Mouse (Mus musculus) forebrain, embryonic 13.5 days (tissue): ENCODE data around the gene Olfr1002. TPM values are rescaled to one million over a fixed set of nuclear protein-coding genes. Genes with fewer than 3 reads are reported as not detected.
"Not testable (repeated sequence)": the region's sequence is repeated elsewhere in the genome, so short reads cannot be mapped to it uniquely, and the experiment has no call there.

Experiments
- ATAC-seq: fragments of 200-750 bp; cut with Nextera tagmentation; 2 replicates; pipeline ENCODE4 v1.8.0; 2017
- H3K27ac ChIP-seq: fragments of 300-500 bp; sonication (generic); 2 replicates; pipeline ENCODE4 v1.5.1; 2015; ENCODE audit warnings: inconsistent platforms, mild to moderate bottlenecking, moderate library complexity
- H3K27me3 ChIP-seq: fragments of 300-500 bp; sonication (generic); 2 replicates; pipeline ENCODE4 v1.6.1; 2015; ENCODE audit warnings: mild to moderate bottlenecking, inconsistent platforms
- H3K36me3 ChIP-seq: fragments of 300-500 bp; sonication (generic); 2 replicates; pipeline ENCODE4 v1.6.1; 2015; ENCODE audit warnings: mild to moderate bottlenecking, inconsistent platforms; ENCODE audit not compliant: poor library complexity, severe bottlenecking
- H3K4me1 ChIP-seq: fragments of 300-500 bp; sonication (generic); 2 replicates; pipeline ENCODE4 v1.6.1; 2015; ENCODE audit warnings: inconsistent platforms
- H3K4me2 ChIP-seq: fragments of 300-500 bp; sonication (generic); 2 replicates; pipeline ENCODE4 v1.6.1; 2015; ENCODE audit warnings: inconsistent platforms, mild to moderate bottlenecking, moderate library complexity
- H3K4me3 ChIP-seq: fragments of 300-500 bp; sonication (generic); 2 replicates; pipeline ENCODE4 v1.5.1; 2015; ENCODE audit warnings: mild to moderate bottlenecking, inconsistent platforms
- H3K9ac ChIP-seq: fragments of 300-500 bp; sonication (generic); 2 replicates; pipeline ENCODE4 v1.6.1; 2015; ENCODE audit warnings: mild to moderate bottlenecking, inconsistent platforms
- H3K9me3 ChIP-seq: fragments of 300-500 bp; sonication (generic); replicated peaks from 2 replicates; pipeline ENCODE4 v1.6.1; 2016; ENCODE audit warnings: inconsistent platforms
- WGBS: fragments of 180-500 bp; shearing (Covaris S2); methylation state at CpG from one replicate; pipeline ENCODE4 v1.1.7; 2015; 5-methylcytosine and 5-hydroxymethylcytosine counted together
- polyA plus RNA-seq: library from polyadenylated mRNA; unstranded; fragments of >200 nt; fragmentation: Nextera tagmentation; extraction: Ambion mirVana; gene quantifications from 2 replicates; pipeline ENCODE4 v1.2.1, GENCODE M21; 2015

Olfr1002 gene
- not detected in 2 replicates for polyA plus RNA-seq

- Histone ChIP-seq H3K9ac (no peak within 1 kb of the TSS), H3K4me2 (no peak within 1 kb of the TSS), H3K36me3 (no peaks in the 10 kb centered on the region), H3K4me1 (no peaks in the 10 kb centered on the region), H3K27me3 (no peaks in the 10 kb centered on the region), H3K4me3 (no peak within 1 kb of the TSS), H3K9me3 (no peaks in the 10 kb centered on the region), H3K27ac (no peak within 1 kb of the TSS)
- WGBS = 89% methylated on average over 1 of the region's 1 CpGs
- no peak for ATAC-seq
Observed at GRCm38 (mm10) chr2:85650604-85651003, at the start of gene Olfr1002. Gene Olfr1002, minus strand, starts transcription at chr2:85650704.

GRCm38 (mm10) chr2:85689131-85689530, 38.6 kb upstream of the Olfr1002 start, which contains the start of gene Olfr1008:
Gene Olfr1008, plus strand, starts transcription at chr2:85689431.
- Histone ChIP-seq H3K4me2 (no peak within 1 kb of the TSS), H3K9me3 (no peaks in the 10 kb centered on the region), H3K4me1 (no peaks in the 10 kb centered on the region), H3K36me3 (no peaks in the 10 kb centered on the region), H3K27me3 (no peaks in the 10 kb centered on the region), H3K27ac (no peak within 1 kb of the TSS), H3K9ac (no peak within 1 kb of the TSS), H3K4me3 (no peak within 1 kb of the TSS)
- ATAC-seq = no peak

GRCm38 (mm10) chr2:85678667-85679066, 28.2 kb upstream of the Olfr1002 start, which contains the start of gene Olfr1006:
Gene Olfr1006, minus strand, starts transcription at chr2:85678767.
- Histone ChIP-seq H3K27me3 (no peaks in the 10 kb centered on the region), H3K9ac (no peak within 1 kb of the TSS), H3K36me3 (no peaks in the 10 kb centered on the region), H3K9me3 (no peaks in the 10 kb centered on the region), H3K4me2 (no peak within 1 kb of the TSS), H3K4me3 (no peak within 1 kb of the TSS), H3K27ac (no peak within 1 kb of the TSS), H3K4me1 (no peaks in the 10 kb centered on the region)
- ATAC-seq = no peak

- not testable (repeated sequence) for H3K9ac ChIP-seq, H3K9me3 ChIP-seq, H3K27ac ChIP-seq, H3K36me3 ChIP-seq, H3K4me3 ChIP-seq, H3K4me2 ChIP-seq, H3K27me3 ChIP-seq, H3K4me1 ChIP-seq, ATAC-seq
Observed at GRCm38 (mm10) chr2:85664355-85664754, 13.9 kb upstream of the Olfr1002 start, which contains the start of gene Olfr154. Gene Olfr154, minus strand, starts transcription at chr2:85664455.

- Histone ChIP-seq H3K4me2 (no peak within 1 kb of the TSS), H3K9me3 (no peaks in the 10 kb centered on the region), H3K36me3 (no peaks in the 10 kb centered on the region), H3K27ac (no peak within 1 kb of the TSS), H3K4me1 (no peaks in the 10 kb centered on the region), H3K9ac (no peak within 1 kb of the TSS), H3K27me3 (no peaks in the 10 kb centered on the region), H3K4me3 (no peak within 1 kb of the TSS)
- WGBS = 82% methylated on average over 1 of the region's 1 CpGs
- no peak for ATAC-seq
Observed at GRCm38 (mm10) chr2:85611803-85612202, 38.7 kb downstream of the Olfr1002 start, which contains the start of gene Olfr1000. Gene Olfr1000, minus strand, starts transcription at chr2:85611903.

Other genes with a start within 250 kb of the Olfr1002 start
- gene Olfr992, start 241.2 kb downstream of the Olfr1002 start, polyA plus RNA-seq = not detected in 2 replicates
- not detected in 2 replicates for gene Olfr993, start 235.8 kb downstream of the Olfr1002 start, polyA plus RNA-seq
- not detected in 2 replicates for gene Olfr994, start 214.3 kb downstream of the Olfr1002 start, polyA plus RNA-seq
- gene Olfr995, start 207.1 kb downstream of the Olfr1002 start, polyA plus RNA-seq = not detected in 2 replicates
- gene 4833423E24Rik, start 131.7 kb downstream of the Olfr1002 start, polyA plus RNA-seq = not detected in 2 replicates
- gene Olfr996, start 71.5 kb downstream of the Olfr1002 start, polyA plus RNA-seq = not detected in 2 replicates
- gene Olfr998, start 61.8 kb downstream of the Olfr1002 start, polyA plus RNA-seq = not detected in 2 replicates
- not detected in 2 replicates for gene Olfr1000, start 38.8 kb downstream of the Olfr1002 start, polyA plus RNA-seq
- gene Olfr154, start 13.8 kb upstream of the Olfr1002 start, polyA plus RNA-seq = not detected in 2 replicates
- not detected in 2 replicates for gene Olfr1006, start 28.1 kb upstream of the Olfr1002 start, polyA plus RNA-seq
- gene Olfr1008, start 38.7 kb upstream of the Olfr1002 start, polyA plus RNA-seq = not detected in 2 replicates
- gene Olfr1009, start 64.7 kb upstream of the Olfr1002 start, polyA plus RNA-seq = not detected in 2 replicates
- not detected in 2 replicates for gene Olfr1012, start 112.1 kb upstream of the Olfr1002 start, polyA plus RNA-seq
- not detected in 2 replicates for gene Olfr1013, start 116.4 kb upstream of the Olfr1002 start, polyA plus RNA-seq
- not detected in 2 replicates for gene Olfr1014, start 122.0 kb upstream of the Olfr1002 start, polyA plus RNA-seq
- not detected in 2 replicates for gene Olfr1015, start 131.3 kb upstream of the Olfr1002 start, polyA plus RNA-seq
- not detected in 2 replicates for gene Olfr1016, start 151.8 kb upstream of the Olfr1002 start, polyA plus RNA-seq
- gene Olfr1018, start 167.8 kb upstream of the Olfr1002 start, polyA plus RNA-seq = not detected in 2 replicates
- gene Olfr1019, start 194.8 kb upstream of the Olfr1002 start, polyA plus RNA-seq = not detected in 2 replicates
- not detected in 2 replicates for gene Olfr1020, start 196.3 kb upstream of the Olfr1002 start, polyA plus RNA-seq
- not detected in 2 replicates for gene Olfr1022, start 217.9 kb upstream of the Olfr1002 start, polyA plus RNA-seq
- gene Olfr1023, start 234.9 kb upstream of the Olfr1002 start, polyA plus RNA-seq = not detected in 2 replicates